Mouse (Mus musculus) CH12.LX (cell line): ENCODE results near the gene Scd3. TPM values are rescaled to one million over a fixed set of nuclear protein-coding genes. Genes with fewer than 3 reads are reported as not detected.

Source experiments
- DNase-seq: peaks from one replicate; pipeline ENCODE4 v3.0.0-alpha.2; 2013; ENCODE audit errors: extremely low read depth
- H3K27ac ChIP-seq: 2 replicates; pipeline ENCODE4 v1.5.1; 2012; ENCODE audit warnings: low read depth, mild to moderate bottlenecking, control low read depth, moderate library complexity; ENCODE audit not compliant: insufficient read depth
- H3K27me3 ChIP-seq: replicated peaks from 2 replicates; pipeline ENCODE3; 2012; ENCODE audit warnings: inconsistent platforms
- H3K36me3 ChIP-seq, 2 experiments: replicated peaks in 1 of 2; 2 replicates each; pipeline versions ENCODE3 to v1.6.1; 2012; ENCODE audit warnings: inconsistent platforms in 1 of 2, low read length in 1 of 2, mild to moderate bottlenecking in 1 of 2, mixed read lengths in 1 of 2, moderate library complexity in 1 of 2; ENCODE audit not compliant: control insufficient read depth in 1 of 2, insufficient read depth in 1 of 2
- H3K4me1 ChIP-seq, 2 experiments: 2 replicates each; pipeline ENCODE4 v1.6.1; 2012; ENCODE audit warnings: inconsistent platforms in 1 of 2, moderate library complexity in 1 of 2; ENCODE audit not compliant: insufficient read depth in 2 of 2, control insufficient read depth in 1 of 2
- H3K4me2 ChIP-seq: 2 replicates; pipeline ENCODE4 v1.6.1; 2012; ENCODE audit warnings: low read depth, mild to moderate bottlenecking, control low read depth; ENCODE audit not compliant: poor library complexity, insufficient read depth, severe bottlenecking
- H3K4me3 ChIP-seq, 3 experiments: fragments of 150-350 bp in 1 of 3; sonication (generic) in 1 of 3; replicated peaks in 1 of 3; 2 replicates each; pipeline versions ENCODE3 to v1.5.1; 2011 to 2012; ENCODE audit warnings: low read depth in 2 of 3, low read length in 2 of 3, mild to moderate bottlenecking in 2 of 3, moderate library complexity in 2 of 3, control low read depth in 1 of 3, improper control_type of control experiment in 1 of 3, inconsistent platforms in 1 of 3, mixed read lengths in 1 of 3; ENCODE audit not compliant: poor library complexity in 1 of 3
- H3K79me2 ChIP-seq: replicated peaks from 2 replicates; pipeline ENCODE4 v1.6.1; 2012; ENCODE audit warnings: mild to moderate bottlenecking, moderate library complexity; ENCODE audit not compliant: control insufficient read depth, poor library complexity, insufficient read depth, severe bottlenecking; ENCODE audit errors: extremely low read depth
- H3K9ac ChIP-seq: 2 replicates; pipeline ENCODE4 v1.6.1; 2012; ENCODE audit warnings: low read depth, mild to moderate bottlenecking, control low read depth, moderate library complexity; ENCODE audit not compliant: insufficient read depth
- H3K9me3 ChIP-seq: replicated peaks from 2 replicates; pipeline ENCODE3; 2012; ENCODE audit warnings: low read length, inconsistent platforms, mixed read lengths
- BHLHE40 ChIP-seq: IDR thresholded peaks from 2 replicates; pipeline ENCODE4 v1.6.1; 2011; ENCODE audit warnings: mild to moderate bottlenecking, low read depth, low read length, improper control_type of control experiment
- CHD1 ChIP-seq: IDR thresholded peaks from 2 replicates; pipeline ENCODE4 v1.6.1; 2012; ENCODE audit warnings: low read depth, low read length, improper control_type of control experiment, inconsistent platforms
- CTCF ChIP-seq, 2 experiments: IDR thresholded peaks in 1 of 2; conservative IDR thresholded peaks in 1 of 2; 2 replicates each; pipeline ENCODE4 v1.5.1; 2011 to 2012; ENCODE audit warnings: low read depth in 2 of 2, low read length in 2 of 2, improper control_type of control experiment in 1 of 2, inconsistent platforms in 1 of 2, mild to moderate bottlenecking in 1 of 2, moderate library complexity in 1 of 2
- ELF1 ChIP-seq: IDR thresholded peaks from 2 replicates; pipeline ENCODE4 v1.6.1; 2014; ENCODE audit warnings: low read depth, mild to moderate bottlenecking, inconsistent platforms, low read length, improper control_type of control experiment
- GABPA ChIP-seq: IDR thresholded peaks from 2 replicates; pipeline ENCODE4 v1.6.1; 2012; ENCODE audit warnings: low read depth, low read length, improper control_type of control experiment, inconsistent platforms; ENCODE audit not compliant: insufficient replicate concordance
- HCFC1 ChIP-seq: IDR thresholded peaks from 2 replicates; pipeline ENCODE4 v1.6.1; 2012; ENCODE audit warnings: low read depth, mild to moderate bottlenecking, inconsistent platforms, low read length, improper control_type of control experiment
- MAFK ChIP-seq: IDR thresholded peaks from 2 replicates; pipeline ENCODE4 v1.6.1; 2011; ENCODE audit warnings: low read length, improper control_type of control experiment; ENCODE audit not compliant: insufficient replicate concordance
- MAX ChIP-seq: IDR thresholded peaks from 2 replicates; pipeline ENCODE4 v1.6.1; 2011; ENCODE audit warnings: low read length, improper control_type of control experiment
- MAZ ChIP-seq: IDR thresholded peaks from 2 replicates; pipeline ENCODE4 v1.6.1; 2012; ENCODE audit warnings: low read depth, mild to moderate bottlenecking, inconsistent platforms, low read length, improper control_type of control experiment, moderate library complexity
- MEF2A ChIP-seq: IDR thresholded peaks from 2 replicates; pipeline ENCODE4 v1.6.1; 2014; ENCODE audit warnings: low read depth, mild to moderate bottlenecking, inconsistent platforms, low read length, improper control_type of control experiment, borderline replicate concordance
- MYC ChIP-seq: IDR thresholded peaks from 2 replicates; pipeline ENCODE4 v1.6.1; 2011; ENCODE audit warnings: low read depth, mild to moderate bottlenecking, improper control_type of control experiment, low read length
- NRF1 ChIP-seq: IDR thresholded peaks from 2 replicates; pipeline ENCODE4 v1.6.1; 2014; ENCODE audit warnings: low read depth, mild to moderate bottlenecking, inconsistent platforms, low read length, improper control_type of control experiment, moderate library complexity
- POLR2A ChIP-seq: IDR thresholded peaks from 2 replicates; pipeline ENCODE4 v1.6.1; 2011; ENCODE audit warnings: low read depth, mild to moderate bottlenecking, improper control_type of control experiment, low read length
- POLR2AphosphoS2 ChIP-seq: IDR thresholded peaks from 2 replicates; pipeline ENCODE4 v1.6.1; 2011; ENCODE audit warnings: low read depth, low read length, improper control_type of control experiment
- SIN3A ChIP-seq: IDR thresholded peaks from 2 replicates; pipeline ENCODE4 v1.6.1; 2012; ENCODE audit warnings: low read length, improper control_type of control experiment, inconsistent platforms
- SMC3 ChIP-seq: IDR thresholded peaks from 2 replicates; pipeline ENCODE4 v1.6.1; 2011; ENCODE audit warnings: low read depth, low read length, improper control_type of control experiment
- TBP ChIP-seq: conservative IDR thresholded peaks from 2 replicates; pipeline ENCODE4 v1.6.1; 2011; ENCODE audit warnings: low read depth, low read length, improper control_type of control experiment
- TCF12 ChIP-seq: IDR thresholded peaks from 2 replicates; pipeline ENCODE4 v1.6.1; 2014; ENCODE audit warnings: low read depth, mild to moderate bottlenecking, inconsistent platforms, low read length, improper control_type of control experiment
- USF2 ChIP-seq: conservative IDR thresholded peaks from 2 replicates; pipeline ENCODE4 v1.6.1; 2011; ENCODE audit warnings: low read depth, low read length, improper control_type of control experiment
- ZNF384 ChIP-seq: IDR thresholded peaks from 2 replicates; pipeline ENCODE4 v1.6.1; 2012; ENCODE audit warnings: low read depth, low read length, improper control_type of control experiment, inconsistent platforms
- dilution Hi-C: fragments of 300-500 bp; cut with MboI; formaldehyde crosslinking; loops from 2 replicates; pipeline ENCODE4 v1.14.3; 2020; ENCODE audit warnings: low sequenced_read_pairs; ENCODE audit not compliant: extremely low pct_unique_long_range_greater_than_20kb, extremely low pct_ligation_motif_present
- in situ Hi-C: fragments of 300-500 bp; cut with MboI; formaldehyde crosslinking; loops from 3 replicates; pipeline ENCODE4 v1.14.3; 2019; ENCODE audit warnings: low sequenced_read_pairs, low pct_ligation_motif_present, low pct_unique_long_range_greater_than_20kb, mixed read lengths
- polyA plus RNA-seq: library from polyadenylated mRNA; unstranded; fragments of >175 nt; gene quantifications from 2 replicates; pipeline ENCODE4 v1.2.1, GENCODE M21; 2012; ENCODE audit warnings: low read depth; ENCODE audit not compliant: insufficient read length
- total RNA-seq, 2 experiments: library from RNA; depleted of rRNA; stranded (reverse); fragments of 300-350 nt in 1 of 2; fragments of >200 nt in 1 of 2; gene quantifications; 2 replicates each; pipeline ENCODE4 v1.2.3; 2012 to 2014

The Scd3 gene
- 0.04 TPM in 1 of 2 replicates, not detected in the other for total RNA-seq (2012; rRNA removed)
- total RNA-seq (2014; rRNA removed): not detected in 2 replicates
- 0.11 TPM in 1 of 2 replicates, not detected in the other for polyA plus RNA-seq

GRCm38 (mm10) chr19:44203015-44203564 is at the start of gene Scd3:
Gene Scd3 (plus strand): TSS chr19:44203269.
- DNase-seq: no peak
- Histone ChIP-seq H3K4me2 (no peak within 1 kb of the TSS), H3K36me3 (no peaks in the 10 kb centered on the region), H3K4me1 (no peaks in the 10 kb centered on the region), H3K79me2 (no peaks in the 10 kb centered on the region), H3K9me3 (no peaks in the 10 kb centered on the region), H3K27me3 (no peaks in the 10 kb centered on the region), H3K27ac (no peak within 1 kb of the TSS), H3K9ac (no peak within 1 kb of the TSS), H3K4me3 (no peak within 1 kb of the TSS)
- in situ Hi-C loops: no loop called here
- dilution Hi-C loops: no loop called here
- TF ChIP-seq POLR2AphosphoS2: no peak
- TF ChIP-seq CHD1: no peak
- no peak for TF ChIP-seq MAX
- no peak for TF ChIP-seq USF2
- TF ChIP-seq MAZ: no peak
- no peak for TF ChIP-seq HCFC1
- no peak for TF ChIP-seq MAFK
- TF ChIP-seq CTCF (conservative IDR thresholded peaks at IDR 0.05 in 1 of 2, IDR thresholded peaks at IDR 0.05 in 1 of 2; ENCODE audit: low read depth in 2 of 2, low read length in 2 of 2): no peak
- TF ChIP-seq ELF1: no peak
- TF ChIP-seq NRF1: no peak
- no peak for TF ChIP-seq SMC3
- no peak for TF ChIP-seq BHLHE40
- no peak for TF ChIP-seq MEF2A

GRCm38 (mm10) chr19:44153781-44154180 is 49.3 kb upstream of the Scd3 start:
- no peak for TF ChIP-seq POLR2A
- no peak for TF ChIP-seq ZNF384
- TF ChIP-seq TBP: no peak
- no peak for TF ChIP-seq MAZ
- no peak for TF ChIP-seq MYC
- TF ChIP-seq CHD1: no peak
- no peak for TF ChIP-seq SIN3A
- no peak for TF ChIP-seq TCF12
- no peak for TF ChIP-seq GABPA
- TF ChIP-seq MAX: no peak
- DNase-seq: no peak
- H3K27ac ChIP-seq: no peak overlapping the region
- H3K9me3 ChIP-seq: no peaks in the 10 kb centered on the region
- H3K36me3 ChIP-seq: no peaks in the 10 kb centered on the region
- H3K4me3 ChIP-seq: no peak overlapping the region
- H3K4me1 ChIP-seq: no peaks in the 10 kb centered on the region
- in situ Hi-C loops (no loop called here), dilution Hi-C loops (no loop called here)
- H3K4me2 ChIP-seq: no peak overlapping the region
- H3K9ac ChIP-seq: no peak overlapping the region
- peaks cover 14% of the 10 kb centered on the region for H3K27me3 ChIP-seq
- no peaks in the 10 kb centered on the region for H3K79me2 ChIP-seq
